Mouse (Mus musculus): ENCODE results near the gene Atp5f1. TPM values are rescaled to one million over a fixed set of nuclear protein-coding genes. Genes with fewer than 3 reads are reported as not detected.
"Not testable (repeated sequence)": the region's sequence is repeated elsewhere in the genome, so short reads cannot be mapped to it uniquely, and the experiment has no call there.

Atp5f1 gene
- polyA plus RNA-seq, 1 experiment, result 56.9 TPM

- 48% methylated on average over 2 of the region's 2 CpGs for WGBS
- Histone ChIP-seq H3K27ac (ENCODE audit: insufficient read depth, low read length) (0 out of 2 replicates have a peak overlapping the region, but pooled peaks have one; percentile 26), H3K4me3 (ENCODE audit: extremely low read depth, insufficient read depth, insufficient read length) (0 out of 2 replicates have a peak overlapping the region, but pooled peaks have one; percentile 13), H3K36me3 (ENCODE audit: control insufficient read depth, insufficient read depth, low read length) (no peaks in the 10 kb centered on the region), H3K4me1 (ENCODE audit: control insufficient read depth, insufficient read depth, insufficient read length) (peaks cover 11% of the 10 kb centered on the region; the same call in 1 of the 2 replicates), H3K27me3 (ENCODE audit: control insufficient read depth, insufficient read depth, low read length) (no peaks in the 10 kb centered on the region)
- DNase-seq (ENCODE audit: low read depth in 1 of 2, low spot score in 2 of 2), result no peak
- no peak for TF ChIP-seq CTCF (IDR thresholded peaks at IDR 0.05; ENCODE audit: extremely low read depth, insufficient read depth, insufficient read length, insufficient replicate concordance)
Observed at GRCm38 (mm10) chr3:105931095-105931494, 28.8 kb downstream of the Atp5f1 start.

- Histone ChIP-seq H3K36me3 (ENCODE audit: control insufficient read depth, insufficient read depth, low read length) (no peaks in the 10 kb centered on the region), H3K4me1 (ENCODE audit: control insufficient read depth, insufficient read depth, insufficient read length) (peaks cover 11% of the 10 kb centered on the region; the same call in 1 of the 2 replicates), H3K27me3 (ENCODE audit: control insufficient read depth, insufficient read depth, low read length) (no peaks in the 10 kb centered on the region), H3K27ac (ENCODE audit: insufficient read depth, low read length) (peak overlapping the region; percentile 36), H3K4me3 (ENCODE audit: extremely low read depth, insufficient read depth, insufficient read length) (no peak overlapping the region)
- no peak for TF ChIP-seq POLR2A (IDR thresholded peaks at IDR 0.05; ENCODE audit: low read depth, low read length)
- no peak for TF ChIP-seq CTCF (IDR thresholded peaks at IDR 0.05; ENCODE audit: extremely low read depth, insufficient read depth, insufficient read length, insufficient replicate concordance)
- WGBS, result 20% methylated on average over 7 of the region's 7 CpGs
- no peak for DNase-seq (ENCODE audit: low read depth in 1 of 2, low spot score in 2 of 2)
Observed at GRCm38 (mm10) chr3:105929821-105930220, 30.1 kb downstream of the Atp5f1 start.

DNA sequence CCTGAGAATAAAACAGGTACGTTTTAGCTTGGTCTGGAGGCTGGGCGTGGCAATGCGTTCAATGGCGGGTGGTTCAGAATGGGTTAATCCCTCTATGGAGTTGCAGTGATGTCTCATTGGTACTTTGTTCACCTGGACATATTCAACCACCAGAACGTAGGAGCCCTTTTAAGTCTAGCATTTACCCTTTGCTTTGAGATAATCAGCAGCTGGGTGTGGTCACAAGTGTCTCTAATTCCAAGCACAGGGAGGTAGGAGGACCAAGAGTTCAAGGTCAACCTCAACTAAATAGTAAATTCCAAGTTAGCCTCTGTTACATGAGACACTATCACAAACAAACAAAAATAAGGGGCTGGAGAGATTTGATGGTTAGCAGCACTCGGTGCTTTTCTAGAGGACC, 31.1 kb downstream of the Atp5f1 start:
- H3K4me3 ChIP-seq (ENCODE audit: extremely low read depth, insufficient read depth, insufficient read length), result no peak overlapping the region
- WGBS, result 87% methylated on average over 6 of the region's 6 CpGs
- TF ChIP-seq POLR2A (IDR thresholded peaks at IDR 0.05; ENCODE audit: low read depth, low read length) (no peak), CTCF (IDR thresholded peaks at IDR 0.05; ENCODE audit: extremely low read depth, insufficient read depth, insufficient read length, insufficient replicate concordance) (no peak)
- H3K27me3 ChIP-seq (ENCODE audit: control insufficient read depth, insufficient read depth, low read length), result no peaks in the 10 kb centered on the region
- H3K27ac ChIP-seq (ENCODE audit: insufficient read depth, low read length), result peak overlapping the region; percentile 61; the same call in 1 of the 2 replicates
- H3K36me3 ChIP-seq (ENCODE audit: control insufficient read depth, insufficient read depth, low read length), result no peaks in the 10 kb centered on the region
- H3K4me1 ChIP-seq (ENCODE audit: control insufficient read depth, insufficient read depth, insufficient read length), result peaks cover 11% of the 10 kb centered on the region; the same call in 1 of the 2 replicates
- DNase-seq (ENCODE audit: low read depth in 1 of 2, low spot score in 2 of 2), result no peak

- Histone ChIP-seq H3K36me3 (ENCODE audit: control insufficient read depth, insufficient read depth, low read length) (no peaks in the 10 kb centered on the region), H3K27me3 (ENCODE audit: control insufficient read depth, insufficient read depth, low read length) (no peaks in the 10 kb centered on the region), H3K4me1 (ENCODE audit: control insufficient read depth, insufficient read depth, insufficient read length) (peaks cover 11% of the 10 kb centered on the region; the same call in 1 of the 2 replicates), H3K27ac (ENCODE audit: insufficient read depth, low read length) (peak overlapping the region; percentile 61), H3K4me3 (ENCODE audit: extremely low read depth, insufficient read depth, insufficient read length) (no peak overlapping the region)
- DNase-seq (ENCODE audit: low read depth in 1 of 2, low spot score in 2 of 2), result no peak
- TF ChIP-seq POLR2A (IDR thresholded peaks at IDR 0.05; ENCODE audit: low read depth, low read length) (no peak), CTCF (IDR thresholded peaks at IDR 0.05; ENCODE audit: extremely low read depth, insufficient read depth, insufficient read length, insufficient replicate concordance) (no peak)
- WGBS, result 29% methylated on average over 3 of the region's 3 CpGs
Observed at GRCm38 (mm10) chr3:105928195-105928569, 31.7 kb downstream of the Atp5f1 start.

GRCm38 (mm10) chr3:105927561-105928194, 32.2 kb downstream of the Atp5f1 start:
- DNase-seq (ENCODE audit: low read depth in 1 of 2, low spot score in 2 of 2), result no peak

DNA sequence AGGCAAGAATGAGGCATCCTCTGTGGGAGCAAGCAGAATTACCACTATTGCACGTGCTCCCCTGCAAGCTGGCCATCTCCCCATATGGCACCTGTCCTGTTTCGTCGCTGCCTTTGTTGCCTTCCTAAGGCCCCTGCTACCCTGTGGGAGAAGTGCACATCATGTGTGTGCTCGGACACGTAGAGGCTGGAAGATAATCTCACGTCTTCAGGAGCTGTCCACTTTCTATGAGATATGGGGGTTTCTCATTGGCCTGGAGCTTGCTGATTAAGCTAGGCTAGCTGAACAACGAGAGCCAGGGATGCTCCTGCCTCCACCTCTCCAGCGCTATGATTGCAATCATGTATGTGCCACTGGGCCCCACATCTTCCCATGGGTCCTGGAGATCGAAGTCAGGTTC, 35.3 kb downstream of the Atp5f1 start:
- Histone ChIP-seq H3K36me3 (ENCODE audit: control insufficient read depth, insufficient read depth, low read length) (no peaks in the 10 kb centered on the region), H3K27ac (ENCODE audit: insufficient read depth, low read length) (no peak overlapping the region), H3K4me1 (ENCODE audit: control insufficient read depth, insufficient read depth, insufficient read length) (peaks cover 8% of the 10 kb centered on the region; the same call in 1 of the 2 replicates), H3K4me3 (ENCODE audit: extremely low read depth, insufficient read depth, insufficient read length) (no peak overlapping the region), H3K27me3 (ENCODE audit: control insufficient read depth, insufficient read depth, low read length) (no peaks in the 10 kb centered on the region)
- 81% methylated on average over 9 of the region's 9 CpGs for WGBS
- no peak for DNase-seq (ENCODE audit: low read depth in 1 of 2, low spot score in 2 of 2)
- no peak for TF ChIP-seq POLR2A (IDR thresholded peaks at IDR 0.05; ENCODE audit: low read depth, low read length)
- TF ChIP-seq CTCF (IDR thresholded peaks at IDR 0.05; ENCODE audit: extremely low read depth, insufficient read depth, insufficient read length, insufficient replicate concordance), result no peak

More at GRCm38 (mm10) chr3:105927561-105928194, 32.2 kb downstream of the Atp5f1 start:
- 81% methylated on average over 7 of the region's 7 CpGs for WGBS
- Histone ChIP-seq H3K27ac (ENCODE audit: insufficient read depth, low read length) (no peak overlapping the region), H3K27me3 (ENCODE audit: control insufficient read depth, insufficient read depth, low read length) (no peaks in the 10 kb centered on the region), H3K4me1 (ENCODE audit: control insufficient read depth, insufficient read depth, insufficient read length) (peaks cover 9% of the 10 kb centered on the region; the same call in 1 of the 2 replicates), H3K36me3 (ENCODE audit: control insufficient read depth, insufficient read depth, low read length) (no peaks in the 10 kb centered on the region), H3K4me3 (ENCODE audit: extremely low read depth, insufficient read depth, insufficient read length) (no peak overlapping the region)
- no peak for TF ChIP-seq CTCF (IDR thresholded peaks at IDR 0.05; ENCODE audit: extremely low read depth, insufficient read depth, insufficient read length, insufficient replicate concordance)
- no peak for TF ChIP-seq POLR2A (IDR thresholded peaks at IDR 0.05; ENCODE audit: low read depth, low read length)

- no peak for DNase-seq (ENCODE audit: low read depth in 1 of 2, low spot score in 2 of 2)
- no peak for TF ChIP-seq POLR2A (IDR thresholded peaks at IDR 0.05; ENCODE audit: low read depth, low read length)
- no peak for TF ChIP-seq CTCF (IDR thresholded peaks at IDR 0.05; ENCODE audit: extremely low read depth, insufficient read depth, insufficient read length, insufficient replicate concordance)
- Histone ChIP-seq H3K27me3 (ENCODE audit: control insufficient read depth, insufficient read depth, low read length) (no peaks in the 10 kb centered on the region), H3K4me1 (ENCODE audit: control insufficient read depth, insufficient read depth, insufficient read length) (peaks cover 3% of the 10 kb centered on the region; the same call in 1 of the 2 replicates), H3K27ac (ENCODE audit: insufficient read depth, low read length) (no peak overlapping the region), H3K4me3 (ENCODE audit: extremely low read depth, insufficient read depth, insufficient read length) (no peak overlapping the region), H3K36me3 (ENCODE audit: control insufficient read depth, insufficient read depth, low read length) (no peaks in the 10 kb centered on the region)
- 43% methylated on average over 2 of the region's 2 CpGs for WGBS
Observed at GRCm38 (mm10) chr3:105921959-105922358, 37.9 kb downstream of the Atp5f1 start.

- not testable (repeated sequence) for DNase-seq (ENCODE audit: low read depth in 1 of 2, low spot score in 2 of 2); H3K4me3 ChIP-seq (ENCODE audit: extremely low read depth, insufficient read depth, insufficient read length); H3K36me3 ChIP-seq (ENCODE audit: control insufficient read depth, insufficient read depth, low read length); H3K27ac ChIP-seq (ENCODE audit: insufficient read depth, low read length); H3K27me3 ChIP-seq (ENCODE audit: control insufficient read depth, insufficient read depth, low read length); H3K4me1 ChIP-seq (ENCODE audit: control insufficient read depth, insufficient read depth, insufficient read length)
Observed at GRCm38 (mm10) chr3:105920743-105921142, 39.2 kb downstream of the Atp5f1 start.

All from spleen, adult 2 months (tissue).